In the genomic region with DNA sequence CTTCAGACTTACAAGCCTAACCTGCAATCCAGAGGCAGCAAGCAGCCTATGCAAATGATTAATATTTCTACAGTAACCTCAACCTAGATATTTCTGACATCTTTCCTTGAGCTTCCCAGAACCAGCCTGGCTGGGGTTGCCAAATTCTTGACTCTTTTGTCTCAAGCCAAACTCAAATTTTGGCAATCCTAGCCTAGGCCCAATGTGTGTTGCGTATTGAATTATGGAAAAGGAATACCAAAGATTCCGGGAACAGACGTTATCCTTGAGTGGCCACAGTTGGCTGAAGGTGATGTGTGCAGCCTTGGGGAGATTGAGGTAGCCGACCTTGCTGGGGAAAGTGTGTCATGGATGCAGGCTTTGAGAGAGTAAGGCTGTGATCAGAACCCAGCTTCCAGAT, we compare ENCODE assay signal across 26 mouse cellular contexts. TPM values are rescaled to one million over a fixed set of nuclear protein-coding genes. Genes with fewer than 3 reads are reported as not detected.
"Had no signal": no experiment of that assay in that cellular context is flagged by ENCODE, and none has a peak within 500 bp of the region (broad histone marks: within the 10 kb centered on the region; RNA-seq: fewer than 3 reads in every experiment).

No protein-coding gene starts in this region.

- H3K4me1 ChIP-seq: heart, embryonic 13.5 days; heart, embryonic 15.5 days; hindbrain, embryonic 13.5 days; hindbrain, embryonic 15.5 days; limb, embryonic 10.5 days; limb, embryonic 12.5 days; liver, embryonic 13.5 days; liver, embryonic 15.5 days had no signal

- DNase-seq: gastrocnemius, postnatal 14 days; gastrocnemius, postnatal 36 days; heart, adult 11 months; heart, adult 2 months; heart, postnatal 14 days; heart, postnatal 36 days; kidney, adult 11 months; kidney, adult 8-10 months; kidney, postnatal 10 days; kidney, postnatal 36 days; layer of hippocampus, adult 9-11 months; layer of hippocampus, postnatal 36 days; liver; liver, embryonic 13.5 days; liver, postnatal 0 days had no signal

- H3K4me3 ChIP-seq: heart, adult 2 months; heart, embryonic 13.5 days; heart, embryonic 15.5 days; hindbrain, embryonic 13.5 days; hindbrain, embryonic 15.5 days; limb, embryonic 10.5 days; limb, embryonic 12.5 days; liver, embryonic 13.5 days; liver, embryonic 15.5 days had no signal

- H3K36me3 ChIP-seq: heart, embryonic 13.5 days; heart, embryonic 15.5 days; hindbrain, embryonic 13.5 days; hindbrain, embryonic 15.5 days; limb, embryonic 10.5 days; limb, embryonic 12.5 days; liver, embryonic 13.5 days; liver, embryonic 15.5 days had no signal

- H3K27me3 ChIP-seq: heart, embryonic 13.5 days; hindbrain, embryonic 13.5 days; hindbrain, embryonic 15.5 days; limb, embryonic 12.5 days; liver, embryonic 13.5 days; liver, embryonic 15.5 days had no signal

- H3K27ac ChIP-seq: heart, adult 2 months; heart, embryonic 13.5 days; heart, embryonic 15.5 days; hindbrain, embryonic 13.5 days; hindbrain, embryonic 15.5 days; hindbrain, postnatal 0 days; limb, embryonic 10.5 days; limb, embryonic 12.5 days; liver, embryonic 13.5 days; liver, embryonic 15.5 days had no signal

RNA-seq across cellular contexts. Expression of gene Pdyn, which starts 40.8 kb away (rescaled TPM):
- total RNA-seq: gastrocnemius, adult 8-10 months; gastrocnemius, postnatal 14 days; gastrocnemius, postnatal 36 days; heart, adult 2 months; heart, postnatal 14 days; heart, postnatal 36 days; hematopoietic stem cell, adult 5-6 weeks had no signal
- polyA plus RNA-seq: gonadal fat pad, adult 2 months; heart, adult 2 months; heart, embryonic 13.5 days; limb, embryonic 10.5 days; liver, embryonic 13.5 days; liver, postnatal 0 days had no signal
